Mouse (Mus musculus) embryonic facial prominence, embryonic 10.5 days (tissue): ENCODE measurements at regions not wholly inside any gene's neighbourhood (a gene's known extent, or its start where the extent isn't known, plus 50 kb on each side); places are given as distances from the start of the nearest gene placed in this dataset.
"Not testable (repeated sequence)": the region's sequence is repeated elsewhere in the genome, so short reads cannot be mapped to it uniquely, and the experiment has no call there.

Experiments used
- DNase-seq: peaks from one replicate; pipeline ENCODE4 v3.0.0-alpha.2; 2017; ENCODE audit warnings: low spot score
- H3K27ac ChIP-seq: fragments of 300-500 bp; sonication (generic); replicated peaks from 2 replicates; pipeline ENCODE4 v1.5.1; 2016; ENCODE audit warnings: mild to moderate bottlenecking
- H3K27me3 ChIP-seq: fragments of 300-500 bp; sonication (generic); replicated peaks from 2 replicates; pipeline ENCODE4 v1.6.1; 2016; ENCODE audit warnings: low read depth, mild to moderate bottlenecking; ENCODE audit not compliant: poor library complexity, severe bottlenecking
- H3K36me3 ChIP-seq: fragments of 300-500 bp; sonication (generic); replicated peaks from 2 replicates; pipeline ENCODE4 v1.6.1; 2016; ENCODE audit warnings: mild to moderate bottlenecking, moderate library complexity
- H3K4me1 ChIP-seq: fragments of 300-500 bp; sonication (generic); 2 replicates; pipeline ENCODE4 v1.6.1; 2016
- H3K4me3 ChIP-seq: fragments of 300-500 bp; sonication (generic); 2 replicates; pipeline ENCODE4 v1.5.1; 2016; ENCODE audit warnings: mild to moderate bottlenecking, moderate library complexity
- H3K9me3 ChIP-seq: fragments of 300-500 bp; sonication (generic); 2 replicates; pipeline ENCODE4 v1.6.1; 2016; ENCODE audit warnings: mild to moderate bottlenecking
- WGBS: fragments of 180-500 bp; shearing (Covaris S2); methylation state at CpG from one replicate; pipeline ENCODE4 v1.1.7; 2016; 5-methylcytosine and 5-hydroxymethylcytosine counted together

GRCm38 (mm10) chr4:145377306-145378067, 62.5 kb upstream of the Tnfrsf8 start:
- H3K36me3 ChIP-seq, H3K27me3 ChIP-seq, DNase-seq, H3K4me3 ChIP-seq, H3K27ac ChIP-seq, H3K4me1 ChIP-seq, H3K9me3 ChIP-seq: not testable (repeated sequence)
- 88% methylated on average over 14 of the region's 14 CpGs for WGBS

DNA sequence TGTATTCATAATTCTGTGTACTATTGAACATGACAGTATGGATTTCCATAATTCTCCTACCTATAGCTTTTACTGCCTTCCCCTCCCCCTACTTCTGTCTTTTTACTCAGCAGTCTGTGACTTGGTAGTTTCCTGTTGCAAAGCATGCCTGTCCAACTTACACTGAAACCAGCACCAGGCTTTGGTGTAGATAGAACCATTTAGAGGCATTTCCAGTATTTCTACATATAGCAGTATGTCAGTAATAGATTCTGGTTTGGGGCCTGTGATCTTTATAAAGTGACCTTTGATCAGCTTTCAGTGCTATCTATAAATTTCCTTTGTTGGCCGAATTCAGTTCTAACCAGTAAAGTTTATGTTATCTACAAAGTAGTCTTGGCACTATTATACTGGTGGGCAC, 54.8 kb upstream of the Tnfrsf8 start:
- Histone ChIP-seq H3K27ac (no peak overlapping the region), H3K4me1 (no peaks in the 10 kb centered on the region), H3K36me3 (no peaks in the 10 kb centered on the region), H3K4me3 (no peak overlapping the region), H3K9me3 (no peaks in the 10 kb centered on the region), H3K27me3 (no peaks in the 10 kb centered on the region)
- DNase-seq: no peak
- 86% methylated on average over 1 of the region's 1 CpGs for WGBS

DNA sequence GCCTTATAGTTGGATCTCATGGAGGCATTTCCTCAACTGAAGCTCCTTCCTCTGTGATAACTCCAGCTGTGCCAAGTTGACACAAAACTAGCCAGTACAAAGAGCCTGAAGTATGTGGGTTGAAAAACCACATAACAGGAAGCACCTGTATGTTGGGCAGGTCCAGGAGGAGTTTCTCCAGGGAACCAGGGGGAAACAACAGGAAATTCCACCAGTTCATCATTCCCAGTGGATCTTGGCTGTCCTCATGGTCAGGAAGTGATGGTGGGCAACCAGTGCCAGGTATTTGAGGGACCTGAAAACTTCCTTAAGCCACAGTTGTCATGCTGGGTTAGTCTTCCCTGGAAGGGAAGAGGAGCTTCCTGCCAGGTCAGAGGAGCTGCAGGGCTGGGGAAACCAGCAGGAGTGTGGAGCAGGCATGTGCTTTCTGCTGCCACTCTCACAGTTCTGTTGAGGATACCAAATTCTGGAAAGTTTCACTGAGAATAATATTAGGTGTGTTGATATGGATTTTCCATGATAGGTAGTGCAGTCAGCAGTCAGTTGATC, 52.4 kb upstream of the Tnfrsf8 start:
- Histone ChIP-seq H3K27me3 (no peaks in the 10 kb centered on the region), H3K9me3 (no peaks in the 10 kb centered on the region), H3K27ac (no peak overlapping the region), H3K36me3 (no peaks in the 10 kb centered on the region), H3K4me3 (no peak overlapping the region), H3K4me1 (no peaks in the 10 kb centered on the region)
- no peak for DNase-seq

GRCm38 (mm10) chr4:145366301-145366700, 51.3 kb upstream of the Tnfrsf8 start:
- 32% methylated on average over 5 of the region's 5 CpGs for WGBS
- H3K4me3 ChIP-seq: no peak overlapping the region
- H3K27ac ChIP-seq: no peak overlapping the region
- no peaks in the 10 kb centered on the region for H3K4me1 ChIP-seq
- H3K27me3 ChIP-seq: no peaks in the 10 kb centered on the region
- no peaks in the 10 kb centered on the region for H3K9me3 ChIP-seq
- H3K36me3 ChIP-seq: no peaks in the 10 kb centered on the region
- no peak for DNase-seq

DNA sequence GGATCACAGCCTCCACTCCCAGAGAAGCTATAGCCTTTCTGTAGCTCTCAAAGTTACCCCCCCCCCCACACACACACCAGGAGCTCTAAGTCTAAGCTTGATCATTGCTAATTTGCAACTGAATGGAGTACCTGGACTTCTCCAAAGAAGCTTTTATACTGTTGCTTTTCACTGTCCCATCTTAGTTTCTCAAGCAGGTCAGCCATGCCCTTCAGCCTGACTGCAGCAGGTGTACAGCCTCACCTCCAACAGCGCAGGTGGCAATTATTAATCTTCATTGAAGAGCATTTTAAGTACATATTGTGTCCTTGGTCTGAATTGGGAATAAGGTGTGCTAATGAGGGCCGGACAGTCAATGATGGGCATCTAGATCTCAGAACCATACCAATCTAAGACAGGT, 50.8 kb upstream of the Tnfrsf8 start:
- WGBS: 84% methylated on average over 2 of the region's 2 CpGs
- not testable (repeated sequence) for H3K36me3 ChIP-seq, H3K4me3 ChIP-seq, H3K27me3 ChIP-seq, H3K4me1 ChIP-seq, H3K27ac ChIP-seq, H3K9me3 ChIP-seq, DNase-seq
